Mouse (Mus musculus) embryo, embryonic 10.5 days (tissue): ENCODE measurements around the gene Il4ra.

Source experiments
- DNase-seq: peaks from one replicate; pipeline ENCODE4 v3.0.0-alpha.2; 2015; ENCODE audit warnings: low spot score

Gene Il4ra

DNA sequence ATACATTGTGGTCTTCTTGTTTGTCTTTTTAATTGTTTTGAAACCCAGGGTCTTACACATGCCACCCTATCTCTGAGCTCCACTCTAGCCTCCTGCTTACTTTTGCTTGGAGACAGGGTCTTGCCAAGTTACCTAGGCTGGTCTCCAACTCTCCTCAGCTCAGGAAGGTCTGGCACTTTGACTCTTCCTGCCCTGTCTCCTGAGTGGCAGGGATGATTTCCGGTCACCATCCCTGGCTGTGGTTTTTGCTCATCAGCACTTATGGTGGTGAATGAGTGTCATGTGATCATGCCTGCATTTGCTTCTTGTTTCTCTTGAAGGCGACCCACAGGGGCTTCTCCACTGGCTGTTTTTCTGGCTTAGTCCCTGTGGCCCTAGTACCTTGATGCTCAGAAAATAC is 21.9 kb downstream of the Il4ra start:
- no peak for DNase-seq

DNA sequence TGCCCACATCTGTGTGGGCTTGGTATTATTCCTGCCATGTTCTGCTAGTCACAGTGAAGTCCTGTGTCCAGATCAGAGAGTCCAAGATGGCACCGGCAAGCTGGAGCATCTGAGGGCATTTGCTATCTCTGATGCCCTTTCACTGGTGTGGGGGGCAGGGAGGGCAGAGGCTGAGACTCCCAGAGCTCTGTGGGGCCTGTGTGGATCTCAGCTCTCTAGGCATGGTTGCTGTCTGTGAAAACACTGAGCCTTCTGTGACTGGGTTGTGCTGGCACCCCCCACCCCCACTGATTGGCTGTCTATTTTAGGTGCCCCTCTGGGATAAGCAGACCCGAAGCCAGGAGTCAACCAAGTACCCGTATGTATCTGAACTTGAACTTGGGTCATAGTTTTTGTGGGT is 22.9 kb downstream of the Il4ra start:
- no peak for DNase-seq

DNA sequence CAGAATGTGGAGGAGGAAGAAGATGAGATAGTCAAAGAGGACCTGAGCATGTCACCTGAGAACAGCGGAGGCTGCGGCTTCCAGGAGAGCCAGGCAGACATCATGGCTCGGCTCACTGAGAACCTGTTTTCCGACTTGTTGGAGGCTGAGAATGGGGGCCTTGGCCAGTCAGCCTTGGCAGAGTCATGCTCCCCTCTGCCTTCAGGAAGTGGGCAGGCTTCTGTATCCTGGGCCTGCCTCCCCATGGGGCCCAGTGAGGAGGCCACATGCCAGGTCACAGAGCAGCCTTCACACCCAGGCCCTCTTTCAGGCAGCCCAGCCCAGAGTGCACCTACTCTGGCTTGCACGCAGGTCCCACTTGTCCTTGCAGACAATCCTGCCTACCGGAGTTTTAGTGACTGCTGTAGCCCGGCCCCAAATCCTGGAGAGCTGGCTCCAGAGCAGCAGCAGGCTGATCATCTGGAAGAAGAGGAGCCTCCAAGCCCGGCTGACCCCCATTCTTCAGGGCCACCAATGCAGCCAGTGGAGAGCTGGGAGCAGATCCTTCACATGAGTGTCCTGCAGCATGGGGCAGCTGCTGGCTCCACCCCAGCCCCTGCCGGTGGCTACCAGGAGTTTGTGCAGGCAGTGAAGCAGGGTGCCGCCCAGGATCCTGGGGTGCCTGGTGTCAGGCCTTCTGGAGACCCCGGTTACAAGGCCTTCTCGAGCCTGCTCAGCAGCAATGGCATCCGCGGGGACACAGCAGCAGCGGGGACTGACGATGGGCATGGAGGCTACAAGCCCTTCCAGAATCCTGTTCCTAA is 24.0 kb downstream of the Il4ra start:
- DNase-seq = no peak

GRCm38 (mm10) chr7:125576982-125577381 is 25.1 kb downstream of the Il4ra start:
- no peak for DNase-seq

DNA sequence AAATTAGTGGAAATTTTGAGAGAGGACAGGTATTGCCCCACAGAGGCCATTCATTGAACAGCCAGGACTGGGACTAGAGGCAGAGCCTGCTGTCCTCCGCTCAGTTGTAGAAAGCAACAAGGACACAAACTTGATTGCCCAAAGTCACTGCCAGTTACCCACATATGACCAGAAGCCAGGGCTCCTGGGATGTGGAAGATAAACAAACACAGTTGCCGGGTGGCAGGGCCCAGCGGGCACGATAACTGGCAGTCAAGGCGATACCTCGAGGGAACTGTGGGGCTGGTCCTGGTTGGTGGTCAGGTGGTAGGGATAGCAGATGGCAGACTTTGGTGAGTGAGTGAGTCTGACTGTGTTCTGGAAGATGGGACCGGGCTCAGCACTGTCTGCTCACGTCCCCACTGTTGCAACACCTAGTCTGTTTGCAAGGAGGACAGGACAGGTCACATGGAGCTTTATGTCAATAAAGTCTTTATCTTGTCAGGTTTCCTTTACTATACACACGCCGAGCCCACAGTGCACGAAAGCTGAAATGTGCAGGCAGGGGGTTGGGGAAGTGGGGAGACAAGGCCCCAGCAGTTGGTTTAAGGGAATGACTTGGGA is 25.7 kb downstream of the Il4ra start:
- DNase-seq = no peak

DNA sequence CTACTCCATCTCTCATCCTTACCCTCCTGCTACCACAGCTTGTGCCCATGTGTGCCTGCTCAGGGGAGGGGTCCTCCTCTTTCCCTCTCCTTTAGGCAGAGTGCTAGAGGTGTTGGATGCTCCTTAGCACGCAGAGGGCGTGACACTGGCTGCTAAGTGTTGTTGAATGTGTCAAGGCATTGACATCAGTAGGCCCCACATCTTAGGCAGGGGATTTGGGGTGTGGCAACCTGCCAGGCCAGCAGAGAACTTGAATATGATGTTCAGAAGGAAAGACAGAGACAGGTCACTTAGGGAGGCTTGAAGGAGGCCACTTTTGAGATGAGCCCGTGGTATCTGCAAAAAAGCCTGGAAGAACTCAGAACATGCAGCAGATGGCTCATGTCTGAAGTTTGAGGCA is 26.2 kb downstream of the Il4ra start:
- no peak for DNase-seq

GRCm38 (mm10) chr7:125579545-125580219 is 27.8 kb downstream of the Il4ra start:
- no peak for DNase-seq

- DNase-seq = no peak
Observed at GRCm38 (mm10) chr7:125580220-125580549, 28.3 kb downstream of the Il4ra start.

- DNase-seq = no peak
Observed at GRCm38 (mm10) chr7:125580625-125581316, 28.9 kb downstream of the Il4ra start.

- peak; percentile 89 for DNase-seq
Observed at GRCm38 (mm10) chr7:125581317-125581672, 29.4 kb downstream of the Il4ra start.

DNA sequence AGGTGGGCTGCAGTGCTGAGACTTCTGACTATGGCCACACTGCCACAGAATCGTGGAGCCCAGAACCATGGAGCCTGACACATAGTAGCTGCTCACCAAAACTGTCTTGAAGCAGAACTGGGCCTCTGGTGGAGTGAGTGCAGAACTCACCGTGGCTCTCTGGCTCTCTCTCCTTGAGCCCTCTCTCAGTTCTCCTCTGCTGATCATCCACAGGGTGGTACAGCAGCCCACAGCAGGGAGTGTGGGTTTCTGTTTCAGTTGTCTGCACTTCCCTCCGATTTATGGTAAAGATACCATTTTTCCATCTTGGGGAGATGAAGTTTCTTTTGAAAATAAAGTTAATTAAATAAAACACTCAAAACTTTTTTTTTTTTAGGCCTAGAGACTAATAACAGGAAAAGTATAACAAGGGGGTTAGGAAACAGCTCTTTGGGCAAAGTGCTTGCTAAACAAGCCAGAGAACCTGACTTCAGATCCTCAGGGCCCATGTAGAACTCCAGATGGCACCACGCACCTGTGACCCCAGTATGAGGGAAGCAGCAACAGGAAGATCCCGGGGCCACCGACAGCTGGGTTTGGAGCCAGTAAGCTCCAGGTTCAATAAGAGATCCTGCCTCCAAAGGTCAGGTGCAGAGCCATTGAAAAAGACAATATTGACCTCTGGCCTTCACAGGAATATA is 31.5 kb downstream of the Il4ra start:
- DNase-seq = no peak

- DNase-seq = no peak
Observed at GRCm38 (mm10) chr7:125584005-125584369, 32.1 kb downstream of the Il4ra start.

GRCm38 (mm10) chr7:125586355-125586754 is 34.4 kb downstream of the Il4ra start:
- DNase-seq = no peak

GRCm38 (mm10) chr7:125588721-125589120 is 36.8 kb downstream of the Il4ra start:
- DNase-seq = no peak

DNA sequence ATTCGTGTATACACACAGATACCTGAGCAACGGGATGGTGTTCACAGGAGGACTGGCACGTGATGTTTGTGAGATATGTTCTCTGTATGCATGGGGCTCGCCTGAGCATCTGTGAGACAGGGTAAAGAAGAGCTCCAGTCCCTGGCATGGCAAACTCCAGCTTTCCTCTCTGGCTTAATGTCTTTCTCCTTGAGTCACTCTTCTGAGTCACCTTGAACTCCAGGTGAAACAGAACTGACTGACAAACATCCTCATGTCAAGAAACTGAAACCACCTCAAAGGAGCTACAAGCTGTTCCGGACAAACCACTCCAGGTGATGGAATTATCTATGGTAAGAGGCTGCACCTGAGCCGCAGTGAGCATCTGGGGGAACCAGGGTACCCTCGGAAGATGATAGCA is 38.0 kb downstream of the Il4ra start:
- DNase-seq = no peak

- no peak for DNase-seq
Observed at GRCm38 (mm10) chr7:125593831-125594230, 41.9 kb downstream of the Il4ra start.

DNA sequence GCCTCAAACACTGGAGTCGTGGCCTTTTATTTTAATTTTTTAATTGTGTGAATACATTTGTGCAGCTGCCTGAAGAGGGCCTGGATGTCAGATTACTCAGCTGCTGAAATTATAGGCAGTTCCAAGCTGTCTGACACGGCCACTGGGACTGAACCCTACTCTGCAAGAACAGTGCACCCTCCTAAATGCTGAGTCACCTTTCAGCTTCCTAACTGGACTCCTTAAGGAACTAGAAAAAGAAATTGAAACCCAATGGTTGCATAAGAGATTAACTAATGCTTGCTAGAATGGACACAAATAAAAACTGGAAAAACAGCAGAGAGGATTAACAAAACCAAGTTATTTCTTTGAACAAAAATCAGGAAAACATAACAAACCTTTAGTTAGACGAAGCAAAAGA is 44.5 kb downstream of the Il4ra start:
- no peak for DNase-seq

- no peak for DNase-seq
Observed at GRCm38 (mm10) chr7:125597083-125597482, 45.2 kb downstream of the Il4ra start.

GRCm38 (mm10) chr7:125597516-125598347 is 45.8 kb downstream of the Il4ra start:
- no peak for DNase-seq

GRCm38 (mm10) chr7:125599373-125599973 is 47.6 kb downstream of the Il4ra start:
- DNase-seq = no peak

GRCm38 (mm10) chr7:125600136-125600535 is 48.2 kb downstream of the Il4ra start:
- DNase-seq = no peak
